In the genomic region with DNA sequence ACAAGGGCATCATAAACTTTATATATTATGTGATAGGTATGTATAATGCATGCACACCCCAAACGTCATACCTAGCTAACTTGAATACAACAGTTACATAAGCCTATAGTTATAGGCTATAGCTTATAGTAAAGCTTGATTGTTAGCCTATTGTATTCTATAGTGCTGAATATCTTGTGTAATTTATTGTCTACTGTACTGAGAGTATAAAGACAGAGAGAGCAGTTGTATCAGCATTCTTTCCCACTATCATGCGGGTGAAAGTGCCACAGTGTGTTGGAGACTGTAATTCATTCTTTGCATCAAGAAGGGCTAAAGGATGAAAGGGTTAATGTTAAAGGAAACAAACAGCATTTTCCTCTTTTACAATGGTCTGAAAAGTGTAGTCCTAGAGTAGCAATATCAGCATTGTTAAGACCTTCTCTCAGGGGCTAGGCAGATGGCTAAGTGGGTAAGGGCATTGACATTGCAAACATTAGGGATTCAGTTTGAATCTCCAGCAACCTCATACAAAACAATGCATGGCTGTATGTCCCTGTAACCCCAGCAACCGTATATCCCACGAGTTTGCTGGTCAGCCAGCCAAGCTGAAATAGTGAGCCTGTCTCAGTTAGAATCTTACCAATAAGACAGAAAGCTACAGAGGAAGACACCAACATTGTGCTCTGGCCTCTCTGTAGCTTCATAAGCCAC, we compare ENCODE assay signal across 17 mouse cellular contexts.
DNase-seq lines count a peak whose midpoint lies in the region; ATAC-seq and TF ChIP-seq lines count a peak whose summit lies in the region.
"Had no signal": no experiment of that assay in that cellular context is flagged by ENCODE, and none has a peak within 500 bp of the region (broad histone marks: within the 10 kb centered on the region; RNA-seq: fewer than 3 reads in every experiment).

No protein-coding gene starts in this region.

- no peak overlapping the region for H3K9ac ChIP-seq in lung, embryonic 14.5 days
- H3K9ac ChIP-seq in hindbrain, embryonic 11.5 days (ENCODE audit: low read depth, low read length): no peak overlapping the region
- H3K9ac ChIP-seq in midbrain, embryonic 11.5 days (ENCODE audit: low read length): no peak overlapping the region
- no peak overlapping the region for H3K9ac ChIP-seq in neural tube, embryonic 14.5 days (replicated peaks; ENCODE audit: low read depth, low read length)
- H3K9ac ChIP-seq: embryonic facial prominence, embryonic 13.5 days; liver, embryonic 15.5 days; stomach, embryonic 15.5 days had no signal

- no peaks in the 10 kb centered on the region for H3K36me3 ChIP-seq in lung, embryonic 14.5 days (ENCODE audit: insufficient read depth)
- no peaks in the 10 kb centered on the region for H3K36me3 ChIP-seq in hindbrain, embryonic 11.5 days (ENCODE audit: control insufficient read depth, insufficient read depth, low read length)
- no peaks in the 10 kb centered on the region for H3K36me3 ChIP-seq in midbrain, embryonic 11.5 days (ENCODE audit: control insufficient read depth, insufficient read depth, low read length)
- H3K36me3 ChIP-seq in neural tube, embryonic 14.5 days (ENCODE audit: control insufficient read depth, insufficient read depth, low read length): no peaks in the 10 kb centered on the region
- H3K36me3 ChIP-seq: embryonic facial prominence, embryonic 13.5 days; liver, embryonic 15.5 days; stomach, embryonic 15.5 days had no signal

- ATAC-seq in lung, embryonic 14.5 days (ENCODE audit: insufficient read depth): 0 out of 2 replicates have a peak, but pooled peaks have one; percentile 15
- peak; percentile 90 for ATAC-seq in hindbrain, embryonic 11.5 days (ENCODE audit: low FRiP score)
- ATAC-seq in midbrain, embryonic 11.5 days (ENCODE audit: low FRiP score): peak; percentile 92
- ATAC-seq in neural tube, embryonic 14.5 days (ENCODE audit: low read depth): peak; percentile 72; the same call in 1 of the 2 replicates

- no peak for DNase-seq in lung, embryonic 14.5 days
- no peak for DNase-seq in lung, adult 2 months
- DNase-seq in hindbrain, embryonic 11.5 days (ENCODE audit: low spot score): peak; percentile 36
- DNase-seq in midbrain, embryonic 11.5 days (ENCODE audit: low spot score, missing footprints): peak; percentile 88
- DNase-seq in heart, adult 11 months: no peak
- no peak for DNase-seq in heart, postnatal 10 days
- DNase-seq: adrenal gland, postnatal 14 days; cerebellum, adult 18-20 months; cerebellum, postnatal 36 days; kidney, adult 11 months; kidney, postnatal 10 days; lung, postnatal 14 days had no signal

- H3K4me3 ChIP-seq in lung, embryonic 14.5 days (ENCODE audit: low read depth, low read length): no peak overlapping the region
- H3K4me3 ChIP-seq in lung, adult 2 months (replicated peaks; ENCODE audit: extremely low read depth, low read depth, low read length): no peak overlapping the region
- no peak overlapping the region for H3K4me3 ChIP-seq in hindbrain, embryonic 11.5 days (ENCODE audit: low read depth, low read length)
- H3K4me3 ChIP-seq in midbrain, embryonic 11.5 days (ENCODE audit: low read depth, low read length): no peak overlapping the region
- H3K4me3 ChIP-seq in neural tube, embryonic 14.5 days (ENCODE audit: low read depth, low read length): no peak overlapping the region
- H3K4me3 ChIP-seq: embryonic facial prominence, embryonic 13.5 days; liver, embryonic 15.5 days; megakaryocyte, embryonic 14.5 days; stomach, embryonic 15.5 days had no signal

- no peak for TF ChIP-seq CTCF in lung, embryonic 14.5 days (IDR thresholded peaks at IDR 0.05; ENCODE audit: low read depth)
- no peak for TF ChIP-seq CTCF in lung, adult 2 months (IDR thresholded peaks at IDR 0.05; ENCODE audit: insufficient read depth, low read length)

- no peak for TF ChIP-seq POLR2A in lung, adult 2 months (IDR thresholded peaks at IDR 0.05; ENCODE audit: borderline replicate concordance, extremely low read depth, low read depth, low read length)

- intact Hi-C loops in heart, postnatal 10 days (cut with DNase I): no loop called here

- no peaks in the 10 kb centered on the region for H3K27me3 ChIP-seq in lung, embryonic 14.5 days (ENCODE audit: insufficient read depth, low read length)
- H3K27me3 ChIP-seq in hindbrain, embryonic 11.5 days (ENCODE audit: control insufficient read depth, insufficient read depth, low read length): no peaks in the 10 kb centered on the region
- H3K27me3 ChIP-seq in midbrain, embryonic 11.5 days (ENCODE audit: control insufficient read depth, insufficient read depth, low read length): no peaks in the 10 kb centered on the region
- no peaks in the 10 kb centered on the region for H3K27me3 ChIP-seq in neural tube, embryonic 14.5 days (ENCODE audit: control insufficient read depth, insufficient read depth, low read length)
- H3K27me3 ChIP-seq: embryonic facial prominence, embryonic 13.5 days; liver, embryonic 15.5 days; megakaryocyte, embryonic 14.5 days; stomach, embryonic 15.5 days had no signal

- 0 out of 2 replicates have a peak, but pooled peaks cover 4% of the 10 kb centered on the region for H3K4me1 ChIP-seq in lung, embryonic 14.5 days (ENCODE audit: insufficient read depth)
- H3K4me1 ChIP-seq in lung, adult 2 months (ENCODE audit: control insufficient read depth, insufficient read depth, low read length): no peaks in the 10 kb centered on the region
- no peaks in the 10 kb centered on the region for H3K4me1 ChIP-seq in hindbrain, embryonic 11.5 days (replicated peaks; ENCODE audit: control insufficient read depth, insufficient read depth, low read length)
- H3K4me1 ChIP-seq in midbrain, embryonic 11.5 days (ENCODE audit: control insufficient read depth, insufficient read depth, low read length): no peaks in the 10 kb centered on the region
- no peaks in the 10 kb centered on the region for H3K4me1 ChIP-seq in neural tube, embryonic 14.5 days (ENCODE audit: control insufficient read depth, insufficient read depth, low read length)
- H3K4me1 ChIP-seq: embryonic facial prominence, embryonic 13.5 days; liver, embryonic 15.5 days; megakaryocyte, embryonic 14.5 days; stomach, embryonic 15.5 days had no signal

- H3K27ac ChIP-seq in lung, embryonic 14.5 days (ENCODE audit: low read depth): no peak overlapping the region
- no peak overlapping the region for H3K27ac ChIP-seq in hindbrain, embryonic 11.5 days (ENCODE audit: low read depth, low read length)
- no peak overlapping the region for H3K27ac ChIP-seq in midbrain, embryonic 11.5 days (ENCODE audit: low read depth, low read length)
- H3K27ac ChIP-seq in neural tube, embryonic 14.5 days (ENCODE audit: low read depth, low read length): no peak overlapping the region
- H3K27ac ChIP-seq: embryonic facial prominence, embryonic 13.5 days; liver, embryonic 15.5 days; stomach, embryonic 15.5 days had no signal

- no peaks in the 10 kb centered on the region for H3K9me3 ChIP-seq in lung, embryonic 14.5 days (ENCODE audit: low read depth, low read length)
- no peaks in the 10 kb centered on the region for H3K9me3 ChIP-seq in hindbrain, embryonic 11.5 days (ENCODE audit: control insufficient read depth, low read length)
- no peaks in the 10 kb centered on the region for H3K9me3 ChIP-seq in midbrain, embryonic 11.5 days (ENCODE audit: control insufficient read depth, low read length)
- H3K9me3 ChIP-seq in neural tube, embryonic 14.5 days (ENCODE audit: control insufficient read depth, low read length): no peaks in the 10 kb centered on the region
- H3K9me3 ChIP-seq: embryonic facial prominence, embryonic 13.5 days; liver, embryonic 15.5 days; stomach, embryonic 15.5 days had no signal

- H3K4me2 ChIP-seq in lung, embryonic 14.5 days: no peak overlapping the region
- H3K4me2 ChIP-seq in hindbrain, embryonic 11.5 days (replicated peaks; ENCODE audit: low read depth, low read length): no peak overlapping the region
- no peak overlapping the region for H3K4me2 ChIP-seq in midbrain, embryonic 11.5 days
- no peak overlapping the region for H3K4me2 ChIP-seq in neural tube, embryonic 14.5 days (ENCODE audit: low read depth, low read length)
- H3K4me2 ChIP-seq: embryonic facial prominence, embryonic 13.5 days; liver, embryonic 15.5 days; stomach, embryonic 15.5 days had no signal

- WGBS in lung, embryonic 14.5 days: 34% methylated on average over 4 of the region's 4 CpGs
- 66% methylated on average over 4 of the region's 4 CpGs for WGBS in lung, adult 2 months
- 46% methylated on average over 4 of the region's 4 CpGs for WGBS in hindbrain, embryonic 11.5 days
- WGBS in midbrain, embryonic 11.5 days: 45% methylated on average over 4 of the region's 4 CpGs
- 22% methylated on average over 4 of the region's 4 CpGs for WGBS in neural tube, embryonic 14.5 days

Comparison
In these comparisons a context has a peak if more than half of its experiments do, and no peak if none do; other contexts are left out.
1. ATAC-seq: peak in every context shown above with its lines; median percentile 92 in midbrain, embryonic 11.5 days; 90 in hindbrain, embryonic 11.5 days; 72 in neural tube, embryonic 14.5 days; 15 in lung, embryonic 14.5 days.
2. DNase-seq: peak in hindbrain, embryonic 11.5 days (single experiment) and midbrain, embryonic 11.5 days (single experiment); none in lung, embryonic 14.5 days (single experiment), lung, adult 2 months (single experiment), heart, adult 11 months (single experiment) and heart, postnatal 10 days (0 of 2).